Mouse (Mus musculus) frontal cortex, postnatal 36 days (tissue): ENCODE results near the gene Atp2b2.

Experiments
- DNase-seq, 2 experiments: peaks; one replicate each; pipeline ENCODE4 v3.0.0; 2022; ENCODE audit warnings: low spot score in 2 of 2

Atp2b2 gene

DNA sequence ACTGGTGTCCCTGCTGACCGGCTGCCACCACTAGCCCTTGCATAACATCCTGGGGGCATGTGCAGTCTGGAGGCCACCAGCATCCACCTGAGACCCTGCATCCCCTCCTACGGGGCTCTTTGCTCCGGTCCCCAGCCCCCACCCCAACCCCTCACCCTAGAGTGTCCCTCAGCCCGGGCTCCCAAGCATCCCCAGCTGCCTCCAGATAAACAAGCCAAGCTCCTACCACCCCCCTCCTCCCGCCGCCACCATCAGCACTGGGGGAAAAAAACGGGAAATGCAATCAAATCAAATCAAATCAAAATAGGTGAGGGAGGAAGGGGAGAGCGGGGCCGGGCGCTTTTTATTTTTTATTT, 151.6 kb downstream of the Atp2b2 start:
- no peak for DNase-seq

DNA sequence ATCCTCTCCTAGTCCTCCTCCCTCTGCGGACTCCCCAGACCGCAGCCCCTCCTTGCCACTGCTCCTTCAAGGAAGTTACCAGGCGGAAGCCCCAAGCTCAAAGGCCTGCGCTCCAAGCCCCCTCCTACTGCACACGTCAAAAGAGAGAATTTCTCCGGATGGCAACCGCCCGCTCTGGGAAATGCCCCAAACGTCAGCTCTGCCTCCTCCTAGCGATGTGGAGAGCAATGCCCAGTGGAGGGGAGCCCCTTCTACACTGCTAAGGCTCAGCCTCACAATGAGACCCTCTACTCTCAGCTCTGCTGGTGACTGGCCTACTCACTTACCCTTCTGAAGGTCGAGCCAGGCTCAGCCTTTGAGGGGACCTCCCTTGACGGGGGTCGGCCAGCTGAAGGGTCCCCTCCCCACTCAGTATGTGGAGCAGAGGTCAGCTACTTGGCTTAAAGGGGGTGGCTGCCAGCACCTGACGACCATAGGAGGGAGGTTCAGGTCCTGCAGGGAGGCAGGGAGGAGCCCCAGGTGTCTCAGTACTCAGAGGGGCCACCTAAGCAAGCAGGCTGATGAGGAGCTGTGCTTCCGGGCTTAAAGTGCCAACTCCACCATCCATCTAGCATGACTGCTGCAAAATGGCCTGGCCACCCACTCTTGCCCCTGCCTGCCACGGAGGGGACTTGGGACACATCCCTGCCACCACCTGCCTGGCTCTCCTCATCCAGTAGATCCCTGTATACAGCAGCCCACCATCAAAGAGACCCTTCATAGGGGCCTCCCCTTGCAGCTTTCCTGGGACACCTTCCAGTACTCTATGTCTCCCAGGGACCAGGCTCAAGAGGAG, 152.2 kb downstream of the Atp2b2 start:
- DNase-seq, result no peak

- DNase-seq, result no peak
Observed at GRCm38 (mm10) chr6:113889180-113889579, 153.2 kb downstream of the Atp2b2 start.

- DNase-seq, result no peak
Observed at GRCm38 (mm10) chr6:113886886-113887285, 155.5 kb downstream of the Atp2b2 start.

- no peak for DNase-seq
Observed at GRCm38 (mm10) chr6:113884806-113885205, 157.6 kb downstream of the Atp2b2 start.

DNA sequence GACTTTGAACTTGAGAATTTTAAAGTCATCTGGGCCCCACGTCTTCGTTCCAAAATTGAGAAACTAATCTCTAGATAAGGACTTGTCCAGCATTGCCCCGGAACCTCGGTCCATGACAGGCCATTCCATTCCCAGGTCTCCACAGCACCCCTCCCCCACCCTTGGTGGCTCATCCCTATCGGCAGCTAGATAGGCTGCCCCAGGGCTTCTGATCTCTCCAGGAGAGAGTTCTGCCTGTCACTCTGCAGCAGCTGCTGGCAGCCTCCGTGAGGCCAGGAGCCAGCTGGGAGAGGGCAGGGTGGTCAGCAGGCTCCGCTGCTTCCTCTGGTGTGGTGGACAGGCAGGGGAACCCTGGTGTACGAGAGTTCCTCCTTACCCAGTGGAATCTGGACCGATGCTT, 159.2 kb downstream of the Atp2b2 start:
- no peak for DNase-seq

- DNase-seq, result peak in 1 of 2 experiments; percentile 66
Observed at GRCm38 (mm10) chr6:113882396-113882795, 160.0 kb downstream of the Atp2b2 start.

DNA sequence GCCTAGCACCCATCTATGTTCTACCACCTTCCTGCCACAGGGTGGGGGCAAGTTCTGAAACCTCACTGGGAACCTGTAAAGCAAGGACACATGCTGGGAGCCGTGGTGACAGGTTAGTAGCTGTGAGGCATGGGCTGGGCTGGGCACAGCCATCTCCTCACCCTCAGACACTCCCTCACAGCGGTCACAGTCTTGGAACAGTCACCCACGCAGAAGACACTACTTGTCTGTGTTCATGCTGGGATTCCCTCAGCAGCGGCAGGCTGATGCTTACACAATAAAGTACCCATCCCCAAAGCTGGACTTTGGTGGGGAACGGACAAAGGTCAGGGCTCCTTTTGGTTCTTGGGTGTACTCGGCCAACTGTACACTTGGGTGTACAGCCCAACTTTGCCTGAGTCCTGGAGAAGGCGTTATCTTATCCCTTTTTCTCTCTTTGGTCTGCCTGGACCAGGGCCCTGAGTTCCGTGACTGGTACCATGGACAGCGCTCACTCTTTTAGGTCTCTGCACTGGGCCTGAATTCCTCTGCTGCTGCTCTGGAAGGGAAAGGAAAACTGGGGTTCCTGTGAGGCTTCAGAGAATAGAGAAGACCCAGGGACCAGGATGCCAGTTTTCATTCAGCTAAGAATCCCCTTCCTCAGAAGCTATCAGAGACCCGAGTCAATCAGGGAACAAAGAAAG, 160.7 kb downstream of the Atp2b2 start:
- no peak for DNase-seq

DNA sequence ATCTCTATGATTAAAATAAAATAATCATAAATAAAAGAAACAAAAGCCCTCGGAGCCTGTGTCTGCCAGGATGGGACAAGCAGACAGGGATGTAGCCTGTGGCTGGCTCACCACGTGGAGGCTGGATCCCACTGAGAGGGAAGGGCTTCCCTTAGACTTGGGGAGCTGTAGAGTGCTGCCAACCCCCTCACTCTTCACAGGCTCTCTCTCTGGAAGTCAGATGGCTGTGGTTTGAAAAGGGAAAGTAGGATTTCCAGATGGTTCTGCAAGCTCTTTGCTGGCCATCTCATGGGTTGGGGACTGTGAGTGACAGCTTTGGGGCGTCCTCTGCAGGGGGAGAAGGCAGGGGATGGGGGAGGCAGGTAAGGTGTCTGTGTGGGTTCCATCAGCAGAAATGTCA, 163.0 kb downstream of the Atp2b2 start:
- DNase-seq, result no peak

DNA sequence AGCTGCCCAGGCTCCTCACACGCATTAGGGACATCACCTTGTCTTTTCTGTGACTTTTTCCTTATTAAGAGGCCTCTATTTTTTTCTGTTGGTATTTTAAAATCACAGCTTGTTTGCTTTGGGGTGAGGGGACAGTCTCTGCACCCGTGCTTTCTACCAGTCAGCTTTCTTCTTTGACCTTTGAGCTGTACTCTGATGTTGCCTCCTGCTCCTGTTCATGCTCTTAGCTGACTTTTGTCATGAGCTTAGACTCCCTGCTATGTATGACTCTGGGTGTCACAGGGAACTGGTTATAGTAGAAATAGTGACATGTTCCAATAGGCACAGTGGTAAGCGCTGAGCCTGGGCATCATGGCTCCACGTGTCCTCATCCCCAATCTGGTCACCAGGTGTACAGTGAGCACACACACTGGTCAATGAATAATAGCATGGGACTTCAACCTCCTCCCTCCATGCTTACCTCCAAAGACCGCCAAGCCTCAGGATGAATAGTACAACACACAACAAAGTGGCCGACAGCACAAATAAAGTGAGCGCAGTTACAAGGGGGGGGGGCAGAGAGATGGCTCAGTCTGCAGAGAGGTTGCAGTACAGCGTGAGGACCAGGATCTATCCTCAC, 163.8 kb downstream of the Atp2b2 start:
- DNase-seq, result no peak

DNA sequence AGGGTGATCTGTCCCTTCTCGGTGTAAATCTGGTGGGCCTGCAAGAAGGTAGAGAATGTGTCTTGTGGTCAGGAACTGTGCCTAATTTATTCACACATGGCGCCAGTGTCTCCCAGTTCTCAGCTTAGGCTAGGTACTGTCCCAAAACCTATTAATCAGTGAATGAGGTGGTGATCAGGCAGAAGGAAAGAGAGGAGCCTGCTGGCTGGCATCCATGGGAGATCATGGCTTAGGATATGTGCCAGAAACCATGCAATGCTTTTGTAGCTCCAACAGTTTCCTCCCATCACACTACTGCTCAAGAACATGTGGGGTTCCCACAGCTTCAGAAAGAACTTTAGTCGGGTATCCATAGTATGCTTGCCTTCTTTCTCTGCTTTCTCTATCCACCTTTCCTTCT, 165.8 kb downstream of the Atp2b2 start:
- DNase-seq, result no peak

- no peak for DNase-seq
Observed at GRCm38 (mm10) chr6:113875201-113875600, 167.2 kb downstream of the Atp2b2 start.

DNA sequence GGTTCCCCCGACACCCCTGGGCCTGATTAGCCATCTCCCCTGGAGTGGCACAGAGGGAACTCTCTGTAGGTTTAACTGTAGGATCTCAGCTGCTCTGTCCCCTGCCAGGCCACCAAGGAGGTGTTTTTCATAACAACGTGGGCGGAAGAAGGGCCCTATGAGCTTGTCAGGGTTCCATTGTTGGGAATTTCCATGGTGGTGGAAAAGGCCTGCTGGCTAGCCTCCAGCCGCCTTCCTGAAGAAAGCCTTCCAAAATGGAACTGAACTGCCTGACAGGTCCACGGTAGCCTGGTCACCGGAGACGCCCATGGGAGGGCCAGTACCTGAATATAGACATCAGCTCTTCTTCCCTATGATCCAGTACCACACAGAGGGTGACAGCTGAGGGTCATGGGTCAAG, 169.8 kb downstream of the Atp2b2 start:
- DNase-seq, result no peak

DNA sequence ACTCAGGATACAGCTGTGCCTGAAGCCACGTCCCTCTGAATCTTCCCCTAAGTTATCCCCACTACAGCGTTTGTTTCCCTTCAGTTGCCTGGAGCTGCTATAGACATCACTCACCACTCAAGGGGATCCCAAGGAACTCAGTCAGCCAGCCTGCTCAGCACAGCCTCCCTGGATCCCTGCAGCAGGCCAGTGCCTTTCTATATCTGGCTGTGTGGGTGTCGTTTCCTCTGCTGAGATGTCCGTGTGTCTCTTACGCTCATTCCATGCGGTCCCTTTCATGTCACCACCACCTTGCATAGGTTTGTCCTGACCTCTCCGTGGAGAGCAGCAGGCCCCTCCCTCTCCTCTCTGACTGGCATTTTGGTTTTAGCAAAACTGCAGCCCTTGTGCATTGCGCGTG, 171.6 kb downstream of the Atp2b2 start:
- no peak for DNase-seq

- no peak for DNase-seq
Observed at GRCm38 (mm10) chr6:113868552-113868951, 173.9 kb downstream of the Atp2b2 start.

DNA sequence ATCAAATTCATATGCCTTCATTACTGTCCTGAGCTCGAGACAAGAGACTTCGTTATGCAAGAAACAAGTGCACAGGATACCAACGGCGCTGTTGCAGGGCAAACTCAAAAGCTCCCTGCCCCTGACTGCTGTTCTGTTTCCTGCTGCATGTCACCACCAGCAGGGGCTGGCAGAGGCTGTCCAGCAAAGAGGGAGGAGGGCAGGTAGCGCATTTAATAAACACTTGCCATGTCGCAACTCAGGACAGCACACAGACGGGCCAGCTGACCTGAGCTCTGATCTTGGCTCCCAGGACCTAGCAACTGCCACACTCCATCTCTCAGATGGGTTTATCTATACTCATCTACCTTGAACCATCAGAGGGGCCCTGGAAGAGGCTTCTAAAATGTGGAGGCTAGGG, 176.7 kb downstream of the Atp2b2 start:
- DNase-seq, result no peak

GRCm38 (mm10) chr6:113864812-113865211, 177.6 kb downstream of the Atp2b2 start:
- DNase-seq, result no peak

DNA sequence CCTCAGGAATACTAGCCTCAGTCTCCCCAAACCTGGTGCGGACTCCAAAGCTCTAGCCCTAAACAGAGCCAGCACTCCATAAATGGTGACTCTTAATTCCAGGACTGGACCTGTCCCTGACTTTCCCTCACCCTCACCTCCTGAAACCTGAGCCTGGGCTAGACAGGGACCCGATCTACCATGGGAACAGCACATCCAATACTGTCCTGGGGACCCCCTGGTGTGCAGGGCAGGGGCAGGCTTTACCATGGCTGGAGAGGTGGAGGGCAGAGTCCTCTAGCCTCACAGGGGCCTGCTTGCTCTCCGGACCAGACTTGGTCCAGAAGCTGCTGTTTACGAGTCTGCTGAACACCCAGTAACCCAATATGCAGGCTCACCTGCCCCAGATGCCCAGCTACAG, 179.5 kb downstream of the Atp2b2 start:
- DNase-seq, result no peak

DNA sequence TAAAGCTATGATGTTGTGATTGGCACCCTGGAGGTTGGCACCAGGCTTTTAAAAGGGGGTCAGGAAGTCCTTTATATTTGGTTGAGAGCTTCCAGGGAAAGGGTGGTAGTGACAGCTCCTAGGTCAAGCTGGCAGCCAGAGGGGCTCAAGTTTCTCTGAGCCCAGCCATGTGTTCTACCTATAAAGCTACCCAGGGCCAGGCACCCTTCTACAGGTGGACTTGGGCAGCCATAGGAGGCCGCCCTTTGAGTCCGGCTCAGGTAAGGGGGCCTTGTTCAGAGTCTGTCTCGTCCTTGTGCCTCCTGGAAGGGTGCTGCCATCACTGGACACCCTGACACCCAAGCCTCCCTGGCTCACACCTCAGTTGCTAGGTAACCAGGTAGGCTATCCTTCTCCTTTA, 180.5 kb downstream of the Atp2b2 start:
- no peak for DNase-seq

GRCm38 (mm10) chr6:113861375-113861770, 181.0 kb downstream of the Atp2b2 start:
- no peak for DNase-seq

- DNase-seq, result peak in 1 of 2 experiments; percentile 75
Observed at GRCm38 (mm10) chr6:113860735-113861374, 181.6 kb downstream of the Atp2b2 start.

- no peak for DNase-seq
Observed at GRCm38 (mm10) chr6:113860023-113860734, 182.2 kb downstream of the Atp2b2 start.
